Mouse (Mus musculus) frontal cortex, adult 2 months (tissue): ENCODE results near the gene Btbd7. TPM values are rescaled to one million over a fixed set of nuclear protein-coding genes. Genes with fewer than 3 reads are reported as not detected.

Experiments used
- DNase-seq, 2 experiments: peaks; one replicate each; pipeline ENCODE4 v3.0.0; 2022; ENCODE audit warnings: low spot score in 1 of 2; ENCODE audit errors: extremely low spot score in 1 of 2
- polyA plus RNA-seq: library from polyadenylated mRNA; depleted of rRNA; stranded (reverse); fragments of >200 nt; gene quantifications from 2 replicates; pipeline ENCODE4 v1.2.3, GENCODE M21; 2012; rRNA removed

Gene Btbd7
- 12.7 and 14.9 TPM in 2 replicates for polyA plus RNA-seq

DNA sequence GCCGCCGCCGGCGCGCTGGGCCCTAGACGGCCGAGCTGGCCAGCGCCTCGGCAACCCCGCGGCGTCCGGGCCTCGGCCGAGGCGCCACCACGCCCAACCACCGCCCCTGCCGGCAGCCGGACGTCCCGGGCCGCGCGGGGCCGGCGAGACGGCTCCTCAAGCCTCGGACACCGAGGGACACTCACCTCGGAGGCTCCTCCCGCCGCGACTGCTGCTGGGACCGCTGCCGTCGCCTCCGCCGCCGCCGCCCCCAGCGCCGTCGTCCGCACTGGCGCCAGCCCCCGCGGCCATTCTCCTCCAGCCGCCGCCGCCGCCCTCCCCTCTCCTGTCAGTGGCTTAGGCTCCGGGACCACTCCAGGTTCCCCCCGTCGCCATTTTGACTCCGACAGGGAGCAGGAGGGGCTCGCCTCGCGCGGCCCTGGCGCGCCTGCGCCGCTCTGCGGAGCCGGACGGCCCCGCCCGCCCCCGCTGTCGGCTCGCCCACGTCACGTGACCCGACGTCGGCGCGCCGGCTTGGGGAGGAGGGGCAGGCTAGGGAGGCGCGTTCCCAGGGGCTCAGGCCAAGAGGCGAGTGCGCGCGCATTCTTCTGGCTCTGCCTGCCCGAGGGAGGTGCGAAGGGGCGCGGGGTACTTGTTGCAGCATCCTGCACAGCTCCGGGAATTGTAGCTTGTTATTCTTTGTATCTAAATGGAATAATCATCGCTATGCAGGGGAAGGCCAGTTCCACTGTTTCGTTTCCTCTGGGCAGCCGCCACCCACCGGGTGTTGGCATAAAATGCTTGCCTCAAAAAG, at the start of gene Btbd7:
Gene Btbd7 (minus strand): TSS at position 441 of the 793 bp plus-strand sequence.
- peak; percentile 81 to 94 for DNase-seq

DNA sequence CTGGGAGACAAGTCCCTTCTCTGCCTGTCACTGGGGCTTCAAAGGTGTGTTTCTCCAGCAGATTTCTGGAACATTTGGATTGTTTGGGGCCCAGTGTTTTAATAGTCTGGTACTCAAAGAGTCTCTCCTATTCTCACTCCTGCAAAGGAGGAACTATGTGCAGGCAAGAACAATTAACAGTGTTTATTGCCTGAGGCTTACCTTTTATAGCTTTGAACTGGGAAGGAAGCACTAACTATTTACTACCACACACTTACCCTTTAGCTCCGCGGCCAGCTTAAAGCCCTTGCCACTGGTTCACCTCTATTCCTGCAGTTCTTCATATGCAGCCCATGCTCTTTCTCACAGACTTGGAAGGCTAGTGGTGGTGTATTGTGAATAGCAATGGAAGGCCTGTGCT, 37.8 kb upstream of the Btbd7 start:
- DNase-seq = no peak

DNA sequence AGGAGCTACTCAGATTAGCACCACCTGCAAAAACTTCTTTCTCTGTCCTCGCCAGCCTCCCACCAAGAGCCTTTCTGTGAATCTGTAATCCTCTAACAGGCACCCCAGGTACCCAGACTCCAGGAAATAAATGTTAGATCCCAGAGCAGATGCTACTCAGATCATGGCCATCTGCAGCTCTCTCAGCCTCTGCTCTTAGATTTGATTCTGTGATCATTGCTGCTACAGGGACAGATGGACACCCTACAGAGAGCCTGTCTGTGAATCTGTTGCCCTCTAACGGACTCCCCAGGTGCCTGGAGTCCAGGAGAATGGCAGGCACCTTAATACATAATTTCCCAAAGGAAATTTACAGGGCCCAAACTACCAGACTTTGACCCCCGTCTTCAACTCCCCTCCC, 29.9 kb upstream of the Btbd7 start:
- DNase-seq = no peak

DNA sequence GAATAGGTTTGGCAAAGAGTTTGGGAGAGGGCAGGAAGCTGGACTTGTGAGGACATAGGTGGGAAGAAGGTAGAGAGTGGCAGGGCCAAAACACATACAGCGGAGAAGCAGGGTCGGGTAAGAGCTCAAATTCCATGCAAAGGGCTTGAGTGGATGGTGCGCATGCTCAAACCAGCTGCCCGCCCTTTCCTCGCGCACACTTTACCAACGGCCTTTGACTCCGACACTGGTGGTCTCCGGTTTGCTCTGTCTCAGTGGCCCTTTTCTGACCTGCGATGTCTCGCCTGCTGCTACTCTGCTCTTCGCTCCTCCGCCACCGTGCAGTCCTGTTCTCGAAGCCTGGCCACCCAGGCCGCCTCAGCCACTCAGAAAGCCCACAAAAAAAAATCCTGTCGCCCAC, 20.8 kb upstream of the Btbd7 start, which contains the start of gene Cox8c:
Gene Cox8c (plus strand): TSS at position 226 of the 400 bp plus-strand sequence.
- no peak for DNase-seq

GRCm38 (mm10) chr12:102888568-102888967, 10.3 kb upstream of the Btbd7 start:
- DNase-seq = no peak

DNA sequence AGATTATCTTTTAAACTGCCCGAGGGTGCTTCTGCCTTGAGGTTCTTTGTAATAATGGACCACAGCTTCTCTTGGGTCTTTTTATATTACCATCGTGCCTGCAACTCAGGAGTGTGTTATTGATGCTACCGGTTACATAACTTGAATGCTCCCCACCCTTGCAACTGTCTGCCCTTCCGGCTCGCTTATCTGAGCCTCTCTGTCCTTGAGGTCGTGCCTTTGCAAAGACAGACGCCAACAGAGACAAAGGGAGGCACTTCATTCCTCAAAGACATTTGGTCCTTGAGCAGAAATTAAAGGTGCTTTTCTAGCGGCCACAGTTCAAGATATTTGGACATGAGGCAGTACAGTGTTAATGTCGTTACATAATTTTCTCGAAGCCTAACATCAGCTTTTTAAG, 9.1 kb upstream of the Btbd7 start:
- no peak for DNase-seq

DNA sequence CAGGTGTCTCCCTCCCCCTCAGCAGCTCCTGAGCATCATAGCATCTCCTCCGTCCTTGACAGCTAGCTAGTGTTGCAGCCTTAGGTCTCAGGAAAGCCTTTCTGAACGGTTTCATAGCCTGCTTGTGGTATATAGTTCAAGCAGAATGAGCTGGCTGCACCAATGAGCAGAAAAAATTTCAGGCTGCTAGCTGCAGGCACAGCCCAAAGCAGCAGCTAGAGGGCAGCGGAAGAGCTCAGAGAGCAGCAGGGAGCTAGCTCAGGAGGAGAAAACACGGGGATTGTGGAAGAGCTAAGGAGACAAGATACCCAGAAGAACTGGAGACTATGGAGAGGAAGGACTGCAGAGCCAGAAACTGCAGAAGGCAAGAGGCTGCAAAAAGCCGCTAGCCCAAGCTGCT, 7.5 kb upstream of the Btbd7 start:
- DNase-seq = peak; percentile 20 to 75

- DNase-seq = peak in 1 of 2 experiments; percentile 36
Observed at GRCm38 (mm10) chr12:102878901-102879300, 630 bp upstream of the Btbd7 start.

DNA sequence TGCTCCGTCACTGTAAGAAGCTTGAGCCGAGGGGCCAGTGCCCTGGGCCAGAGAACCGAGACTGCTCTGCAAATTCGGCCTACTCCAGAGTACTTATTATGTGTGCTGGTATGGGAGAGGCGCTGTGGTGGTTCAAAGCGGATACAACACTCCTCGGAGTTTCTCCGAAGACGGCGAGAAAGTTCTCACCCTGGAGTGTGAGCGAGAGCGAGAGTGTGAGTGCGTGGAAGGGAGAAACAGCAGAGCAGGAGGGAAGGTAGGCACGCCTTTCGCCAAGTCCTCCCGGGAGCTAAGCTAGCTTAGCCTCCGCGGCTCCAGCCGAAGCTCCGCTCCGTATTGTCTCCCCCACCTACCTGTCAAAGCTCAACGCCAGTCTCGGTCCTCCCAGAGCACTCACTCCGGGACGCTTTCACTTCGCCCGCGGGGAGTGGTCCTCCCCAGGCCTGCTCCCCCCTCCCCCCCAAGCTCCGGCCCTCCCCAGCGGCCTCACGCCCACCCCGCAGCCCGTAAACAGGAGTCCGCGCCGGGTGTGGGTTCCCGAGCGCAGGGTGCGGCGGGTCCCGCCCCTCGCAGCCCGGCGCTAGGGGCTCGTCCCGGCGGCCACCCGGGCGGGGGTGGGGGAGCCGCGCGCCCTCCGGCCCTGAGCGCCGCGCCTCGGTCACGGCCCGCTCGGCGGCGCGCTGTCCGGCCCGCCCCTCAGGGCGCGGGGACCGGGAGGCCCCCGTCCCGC, 805 bp downstream of the Btbd7 start:
- peak in 1 of 2 experiments; percentile 43 for DNase-seq

- DNase-seq = no peak
Observed at GRCm38 (mm10) chr12:102870527-102870926, 7.7 kb downstream of the Btbd7 start.

DNA sequence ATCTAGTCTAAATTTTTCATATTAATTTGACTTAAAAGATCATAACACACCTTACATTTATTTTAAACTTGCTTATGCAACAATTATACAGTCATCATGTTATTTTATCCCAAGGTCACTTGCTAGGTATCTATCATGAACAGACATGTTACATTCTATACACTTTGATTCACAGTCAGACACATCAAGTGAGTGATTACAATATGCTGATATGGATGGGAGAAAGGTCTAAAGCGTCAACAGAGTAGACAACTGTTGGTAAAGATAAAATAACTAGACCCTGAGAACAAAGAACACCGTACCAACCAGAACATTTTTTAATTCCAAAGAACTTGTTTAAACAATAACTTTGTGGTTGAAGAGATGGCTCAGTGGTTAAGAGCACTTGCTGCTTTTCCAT, 8.5 kb downstream of the Btbd7 start:
- DNase-seq = no peak

DNA sequence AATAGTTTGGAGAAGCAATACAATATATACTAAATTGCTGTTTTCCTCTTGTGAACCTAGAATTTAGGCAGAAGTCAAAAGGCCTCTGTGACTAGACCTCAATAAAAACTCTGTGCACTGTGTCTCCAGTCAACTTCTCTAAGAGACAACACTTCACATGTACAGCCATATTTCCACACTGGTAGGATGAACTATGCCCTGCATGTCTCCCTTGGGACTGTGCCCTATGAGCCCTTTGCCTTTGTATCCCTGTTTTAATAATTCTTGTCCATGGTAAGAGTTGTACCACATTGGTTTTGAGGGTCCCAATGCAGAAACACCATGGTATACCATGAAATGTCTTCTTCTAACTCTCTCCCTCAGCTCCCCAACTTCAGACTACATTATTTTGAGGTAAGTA, 17.5 kb downstream of the Btbd7 start:
- no peak for DNase-seq

DNA sequence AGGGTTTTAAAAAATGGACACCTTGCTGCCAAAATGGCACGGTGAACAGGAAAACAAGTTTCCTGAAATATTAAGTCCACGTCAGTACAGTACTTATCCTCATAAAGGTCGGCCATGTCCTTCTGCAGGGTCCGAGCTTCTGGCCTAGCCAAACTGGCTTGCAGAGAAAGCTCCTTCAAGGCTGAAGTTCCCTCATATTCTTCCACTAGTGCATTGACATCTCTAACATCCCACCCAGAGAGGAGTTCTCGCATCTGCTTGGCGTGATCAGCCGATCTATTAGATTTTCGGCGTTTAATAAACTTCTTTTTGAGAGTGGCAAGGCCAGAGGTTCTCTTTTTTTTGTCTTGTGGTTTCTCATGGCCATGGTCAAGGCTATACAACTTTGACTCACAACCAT, 40.0 kb downstream of the Btbd7 start:
- no peak for DNase-seq

DNA sequence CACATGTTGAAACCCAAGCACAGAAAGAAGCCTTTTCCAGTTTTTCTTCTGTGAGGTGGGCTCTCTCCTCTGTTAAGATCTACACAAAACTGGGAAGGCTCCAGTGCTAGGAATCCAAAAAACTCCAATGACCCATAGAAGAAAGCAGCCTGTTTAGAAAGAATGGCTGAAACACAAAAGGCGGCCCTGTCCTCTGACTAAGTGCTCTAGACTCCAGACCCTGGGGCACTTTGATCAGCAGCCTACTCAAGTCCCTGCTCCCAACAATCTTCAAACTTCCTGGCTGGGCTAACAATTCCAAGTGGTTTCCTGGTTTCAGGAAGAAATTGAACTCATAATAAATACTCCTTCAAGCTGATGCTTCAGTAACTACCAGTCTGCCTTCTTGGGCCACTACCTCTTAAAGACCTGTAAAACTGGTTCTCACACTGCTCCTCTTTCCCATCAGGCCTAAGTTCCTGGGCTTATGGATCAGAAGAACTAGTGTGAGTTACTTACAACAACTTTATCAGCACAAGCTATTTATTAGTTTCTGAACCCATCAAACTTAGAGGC, 45.4 kb downstream of the Btbd7 start:
- no peak for DNase-seq

DNA sequence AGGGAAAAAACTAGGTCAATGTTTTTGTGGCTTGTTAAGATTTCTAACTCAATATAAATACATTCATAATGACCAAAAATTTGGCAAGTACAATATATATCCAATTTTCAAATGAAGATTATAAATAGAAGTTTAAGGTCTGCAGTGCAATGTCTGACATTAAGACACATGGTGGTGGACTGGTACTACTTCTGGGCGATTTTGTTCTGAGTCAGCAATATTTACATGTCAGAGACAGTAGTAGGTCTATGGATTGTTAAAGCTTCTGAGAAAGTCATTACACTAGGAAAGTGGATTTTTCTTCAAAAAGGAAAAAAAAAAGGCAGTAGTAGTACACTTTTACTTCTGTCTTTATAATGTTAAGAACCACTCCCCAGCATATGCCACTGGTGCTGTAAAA, 46.4 kb downstream of the Btbd7 start:
- DNase-seq = no peak

DNA sequence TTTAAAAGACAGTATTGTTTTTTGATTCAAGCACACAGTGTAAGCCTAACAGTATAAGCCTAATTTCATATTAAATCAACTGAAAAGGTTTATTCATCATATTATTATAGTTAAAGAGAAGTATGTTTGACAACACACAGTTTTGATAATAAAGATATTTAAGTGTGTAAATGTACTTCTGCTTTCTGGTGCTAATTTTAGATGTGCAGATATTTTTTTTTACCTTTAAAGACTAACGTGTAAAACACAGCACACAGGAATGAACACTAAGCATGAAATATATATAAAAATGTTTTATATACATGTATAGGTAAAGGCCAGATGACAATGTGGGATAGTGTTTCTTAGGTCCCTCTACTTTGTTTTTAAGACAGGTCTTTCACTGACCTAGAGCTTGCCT, 51.2 kb downstream of the Btbd7 start:
- no peak for DNase-seq

- DNase-seq = no peak
Observed at GRCm38 (mm10) chr12:102826399-102826798, 51.9 kb downstream of the Btbd7 start.

- DNase-seq = no peak
Observed at GRCm38 (mm10) chr12:102814858-102815257, 63.4 kb downstream of the Btbd7 start.

GRCm38 (mm10) chr12:102799528-102799927, 78.7 kb downstream of the Btbd7 start:
- DNase-seq = no peak

DNA sequence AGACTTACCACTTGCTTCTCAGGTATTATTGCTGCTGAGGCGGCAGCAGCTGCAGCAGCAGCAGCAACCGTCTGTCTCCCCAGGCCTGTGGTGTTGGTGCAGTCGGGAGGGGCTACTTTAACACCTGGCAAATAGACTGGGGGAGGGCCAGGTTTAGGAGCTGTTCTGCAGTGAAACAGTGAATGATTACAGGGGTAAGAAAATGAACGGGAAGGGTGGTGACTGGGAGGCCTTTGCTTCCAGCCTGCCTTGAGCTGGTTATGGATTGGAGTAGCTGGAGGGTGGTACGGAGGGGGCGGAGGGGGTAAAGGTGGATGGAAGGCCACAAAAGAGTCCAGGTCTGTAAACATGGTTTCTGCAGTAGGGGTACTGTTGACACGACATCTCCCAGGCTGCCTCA, 90.3 kb downstream of the Btbd7 start:
- DNase-seq = no peak

DNA sequence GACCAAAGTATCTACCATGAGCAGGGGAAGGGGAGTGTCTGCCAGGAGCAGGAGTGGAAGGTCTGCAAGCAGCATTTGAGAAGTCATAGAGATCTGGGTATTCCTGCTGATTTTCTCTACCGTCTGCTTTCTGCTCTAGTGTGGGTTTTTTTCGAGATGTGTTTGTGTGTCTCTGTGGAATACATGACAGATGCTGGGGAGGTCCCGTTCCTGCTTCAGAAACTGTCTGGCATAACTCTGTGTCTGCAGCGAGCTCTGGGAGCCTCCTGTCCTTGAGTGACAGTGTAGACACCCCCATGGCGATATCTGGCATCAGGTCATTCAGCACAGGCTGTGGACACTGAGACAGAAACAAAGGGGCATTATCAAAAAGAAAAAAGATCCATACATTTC, 92.7 kb downstream of the Btbd7 start:
- peak in 1 of 2 experiments; percentile 21 for DNase-seq
